Mouse (Mus musculus) G1E (cell line): Measurements from ENCODE around the gene Kdelr3.

Experiments used
- CTCF ChIP-seq: IDR thresholded peaks from 2 replicates; pipeline ENCODE4 v1.5.1; 2012; ENCODE audit warnings: low read depth, low read length, inconsistent platforms, mixed read lengths
- GATA1 ChIP-seq: IDR thresholded peaks from 2 replicates; pipeline ENCODE4 v1.6.1; 2012; ENCODE audit warnings: borderline replicate concordance, low read length, inconsistent platforms, mixed read lengths
- POLR2AphosphoS5 ChIP-seq: IDR thresholded peaks from 2 replicates; pipeline ENCODE4 v1.6.1; 2012; ENCODE audit warnings: low read depth, low read length, inconsistent platforms; ENCODE audit not compliant: insufficient replicate concordance

DNA sequence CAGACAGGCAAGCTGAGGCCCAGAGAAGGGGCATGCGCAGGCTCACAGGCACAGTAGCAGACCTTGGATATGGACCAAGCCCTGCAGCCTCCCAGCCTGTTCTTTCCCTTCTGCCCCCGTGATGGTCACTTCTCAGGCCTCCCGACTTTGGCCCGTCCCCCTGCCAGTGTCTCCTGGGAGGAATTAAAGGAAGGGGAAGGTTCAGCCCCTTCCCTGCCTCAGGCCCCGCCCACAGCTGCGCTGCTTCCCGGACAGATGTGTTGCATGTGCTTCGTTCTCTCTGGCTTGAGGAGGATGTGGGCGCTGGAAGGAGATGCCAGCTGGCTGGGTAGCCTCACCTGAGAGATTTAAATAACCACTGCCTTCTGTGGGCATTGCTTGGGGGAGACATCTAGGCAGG, 2.3 kb upstream of the Kdelr3 start:
- no peak for TF ChIP-seq CTCF
- TF ChIP-seq POLR2AphosphoS5: no peak
- no peak for TF ChIP-seq GATA1
